In genomic region chr15:101398269-101398668, GRCm38 (mm10) we compare ENCODE assay signal across 34 mouse cellular contexts. TPM values are rescaled to one million over a fixed set of nuclear protein-coding genes. Genes with fewer than 3 reads are reported as not detected.
A peak's percentile ranks its signal among the peaks of the same experiment; 100 is the strongest.
DNase-seq lines count a peak whose midpoint lies in the region; ATAC-seq and TF ChIP-seq lines count a peak whose summit lies in the region.
"Had no signal": no experiment of that assay in that cellular context is flagged by ENCODE, and none has a peak within 500 bp of the region (broad histone marks: within the 10 kb centered on the region; RNA-seq: fewer than 3 reads in every experiment).

No protein-coding gene starts in this region.

- TF ChIP-seq CTCF in liver, adult 2 months (IDR thresholded peaks at IDR 0.05; ENCODE audit: low read depth, low read length) = no peak
- no peak for TF ChIP-seq CTCF in liver, postnatal 0 days (IDR thresholded peaks at IDR 0.05; ENCODE audit: low read depth)
- TF ChIP-seq CTCF in lung, adult 2 months (IDR thresholded peaks at IDR 0.05; ENCODE audit: insufficient read depth, low read length) = no peak

- peak; percentile 67 to 68 for DNase-seq in heart, adult 18-20 months
- peak; percentile 43 for DNase-seq in liver, adult 2 months (ENCODE audit: extremely low read depth, low read depth, low spot score)
- DNase-seq in liver, postnatal 0 days = no peak
- DNase-seq in lung, adult 2 months = peak; percentile 68
- DNase-seq in lung, postnatal 4 days = peak; percentile 55 to 70
- DNase-seq in frontal cortex, adult 2 months (ENCODE audit: extremely low spot score in 1 of 2, low spot score in 1 of 2) = no peak
- DNase-seq: adrenal gland, adult 2 months; B cell, adult 2 months; cerebellum, adult 11 months; cerebellum, postnatal 10 days; forebrain, postnatal 0 days; thymus, adult 2 months; thymus, postnatal 4 days had no signal

- no peaks in the 10 kb centered on the region for H3K79me2 ChIP-seq in liver, adult 2 months (ENCODE audit: control insufficient read depth, insufficient read depth, low read length)

- H3K27me3 ChIP-seq in heart, embryonic 12.5 days (replicated peaks) = 0 out of 2 replicates have a peak, but pooled peaks cover 6% of the 10 kb centered on the region
- no peaks in the 10 kb centered on the region for H3K27me3 ChIP-seq in liver, adult 2 months (ENCODE audit: control insufficient read depth, insufficient read depth, low read length)
- no peaks in the 10 kb centered on the region for H3K27me3 ChIP-seq in liver, postnatal 0 days (ENCODE audit: insufficient read depth, low read length)
- H3K27me3 ChIP-seq in midbrain, embryonic 16.5 days (ENCODE audit: control insufficient read depth, insufficient read depth, low read depth, low read length) = no peaks in the 10 kb centered on the region
- H3K27me3 ChIP-seq: heart, embryonic 15.5 days; hindbrain, embryonic 12.5 days; limb, embryonic 15.5 days; liver, embryonic 15.5 days; neural tube, embryonic 15.5 days had no signal

- no peak overlapping the region for H3K9ac ChIP-seq in heart, embryonic 12.5 days
- no peak overlapping the region for H3K9ac ChIP-seq in liver, adult 2 months (ENCODE audit: low read depth, low read length)
- no peak overlapping the region for H3K9ac ChIP-seq in liver, postnatal 0 days (replicated peaks)
- H3K9ac ChIP-seq in midbrain, embryonic 16.5 days (ENCODE audit: low read depth, low read length) = no peak overlapping the region
- H3K9ac ChIP-seq: forebrain, postnatal 0 days; heart, embryonic 15.5 days; hindbrain, embryonic 12.5 days; limb, embryonic 15.5 days; liver, embryonic 15.5 days; neural tube, embryonic 15.5 days had no signal

- no peak overlapping the region for H3K4me3 ChIP-seq in heart, embryonic 12.5 days
- no peak overlapping the region for H3K4me3 ChIP-seq in liver, adult 2 months (ENCODE audit: insufficient read depth, low read depth, low read length)
- no peak overlapping the region for H3K4me3 ChIP-seq in liver, postnatal 0 days (ENCODE audit: low read depth, low read length)
- no peak overlapping the region for H3K4me3 ChIP-seq in lung, adult 2 months (replicated peaks; ENCODE audit: extremely low read depth, low read depth, low read length)
- no peak overlapping the region for H3K4me3 ChIP-seq in midbrain, embryonic 16.5 days (ENCODE audit: low read depth, low read length)
- H3K4me3 ChIP-seq: embryonic facial prominence, embryonic 10.5 days; forebrain, embryonic 10.5 days; heart, embryonic 15.5 days; hindbrain, embryonic 12.5 days; layer of hippocampus, adult 2 months; limb, embryonic 15.5 days; liver, embryonic 15.5 days; midbrain, embryonic 10.5 days; neural tube, embryonic 15.5 days had no signal

- WGBS in heart, embryonic 12.5 days = 79% methylated on average over 8 of the region's 8 CpGs
- WGBS in liver, adult 2 months = 59% methylated on average over 8 of the region's 8 CpGs
- WGBS in liver, postnatal 0 days (ENCODE audit: insufficient replicate concordance) = 84% methylated on average over 8 of the region's 8 CpGs
- WGBS in lung, adult 2 months = 52% methylated on average over 8 of the region's 8 CpGs
- WGBS in midbrain, embryonic 16.5 days = 82% methylated on average over 8 of the region's 8 CpGs

- TF ChIP-seq EP300 in liver, postnatal 0 days (IDR thresholded peaks at IDR 0.05; ENCODE audit: low read depth) = no peak

- no peak for ATAC-seq in heart, embryonic 12.5 days (ENCODE audit: insufficient number of reproducible peaks, low FRiP score)
- ATAC-seq in liver, postnatal 0 days = no peak
- ATAC-seq in midbrain, embryonic 16.5 days = no peak
- ATAC-seq: forebrain, postnatal 0 days had no signal

- TF ChIP-seq POLR2A in liver, adult 2 months (IDR thresholded peaks at IDR 0.05; ENCODE audit: extremely low read depth, insufficient read depth, low read length) = no peak
- no peak for TF ChIP-seq POLR2A in lung, adult 2 months (IDR thresholded peaks at IDR 0.05; ENCODE audit: borderline replicate concordance, extremely low read depth, low read depth, low read length)

- no peak overlapping the region for H3K4me2 ChIP-seq in heart, embryonic 12.5 days
- H3K4me2 ChIP-seq in liver, postnatal 0 days (ENCODE audit: low read depth, low read length) = no peak overlapping the region
- no peak overlapping the region for H3K4me2 ChIP-seq in midbrain, embryonic 16.5 days (ENCODE audit: low read length)
- H3K4me2 ChIP-seq: heart, embryonic 15.5 days; hindbrain, embryonic 12.5 days; limb, embryonic 15.5 days; liver, embryonic 15.5 days; neural tube, embryonic 15.5 days had no signal

- H3K36me3 ChIP-seq in heart, embryonic 12.5 days = no peaks in the 10 kb centered on the region
- no peaks in the 10 kb centered on the region for H3K36me3 ChIP-seq in liver, adult 2 months (ENCODE audit: control insufficient read depth, insufficient read depth, low read length)
- no peaks in the 10 kb centered on the region for H3K36me3 ChIP-seq in liver, postnatal 0 days (replicated peaks; ENCODE audit: insufficient read depth, low read length)
- no peaks in the 10 kb centered on the region for H3K36me3 ChIP-seq in midbrain, embryonic 16.5 days (ENCODE audit: control insufficient read depth, insufficient read depth, low read length)
- H3K36me3 ChIP-seq: embryonic facial prominence, embryonic 10.5 days; forebrain, embryonic 10.5 days; G1E; heart, embryonic 15.5 days; hindbrain, embryonic 12.5 days; limb, embryonic 15.5 days; liver, embryonic 15.5 days; midbrain, embryonic 10.5 days; neural tube, embryonic 15.5 days had no signal

- H3K9me3 ChIP-seq in heart, embryonic 12.5 days (replicated peaks) = no peaks in the 10 kb centered on the region
- no peaks in the 10 kb centered on the region for H3K9me3 ChIP-seq in liver, postnatal 0 days (ENCODE audit: low read length)
- H3K9me3 ChIP-seq in midbrain, embryonic 16.5 days (replicated peaks; ENCODE audit: control insufficient read depth, low read length, poor library complexity, severe bottlenecking) = no peaks in the 10 kb centered on the region
- H3K9me3 ChIP-seq: embryonic facial prominence, embryonic 10.5 days; forebrain, embryonic 10.5 days; heart, embryonic 15.5 days; hindbrain, embryonic 12.5 days; limb, embryonic 15.5 days; liver, embryonic 15.5 days; midbrain, embryonic 10.5 days; neural tube, embryonic 15.5 days had no signal

- no peak overlapping the region for H3K27ac ChIP-seq in heart, embryonic 12.5 days (ENCODE audit: poor library complexity, severe bottlenecking)
- H3K27ac ChIP-seq in liver, adult 2 months (replicated peaks; ENCODE audit: insufficient read depth, low read depth, low read length) = no peak overlapping the region
- no peak overlapping the region for H3K27ac ChIP-seq in liver, postnatal 0 days (ENCODE audit: low read depth)
- H3K27ac ChIP-seq in midbrain, embryonic 16.5 days (ENCODE audit: low read length) = no peak overlapping the region
- H3K27ac ChIP-seq: embryonic facial prominence, embryonic 10.5 days; forebrain, embryonic 10.5 days; heart, embryonic 15.5 days; hindbrain, embryonic 12.5 days; layer of hippocampus, adult 2 months; limb, embryonic 15.5 days; liver, embryonic 15.5 days; midbrain, embryonic 10.5 days; neural tube, embryonic 15.5 days; stomach, postnatal 0 days had no signal

- H3K4me1 ChIP-seq in heart, embryonic 12.5 days (replicated peaks) = peaks cover 17% of the 10 kb centered on the region; the same call in 1 of the 2 replicates
- no peaks in the 10 kb centered on the region; the same call in 1 of the 2 replicates for H3K4me1 ChIP-seq in liver, adult 2 months (ENCODE audit: control insufficient read depth, insufficient read depth, low read length)
- no peaks in the 10 kb centered on the region for H3K4me1 ChIP-seq in liver, postnatal 0 days (ENCODE audit: insufficient read depth)
- no peaks in the 10 kb centered on the region; the same call in 1 of the 2 replicates for H3K4me1 ChIP-seq in lung, adult 2 months (ENCODE audit: control insufficient read depth, insufficient read depth, low read length)
- no peaks in the 10 kb centered on the region for H3K4me1 ChIP-seq in midbrain, embryonic 16.5 days (ENCODE audit: control insufficient read depth, insufficient read depth, low read length)
- H3K4me1 ChIP-seq: embryonic facial prominence, embryonic 10.5 days; forebrain, embryonic 10.5 days; hindbrain, embryonic 12.5 days; liver, embryonic 15.5 days had no signal

RNA-seq across cellular contexts. Expression of gene Krt7, which starts 12.6 kb away (rescaled TPM):
- 1 to 10 TPM; 1.9 to 4.1 TPM for total RNA-seq in heart, adult 18-20 months (2021)
- polyA plus RNA-seq in heart, embryonic 12.5 days (2016; fragmentation: Nextera tagmentation; extraction: Ambion mirVana) = 25.1 TPM in 2 replicates
- 0.20 and 0.37 TPM in 2 replicates for total RNA-seq in liver, adult 2 months (2014; rRNA removed)
- 0.29 and 0.31 TPM in 2 replicates for polyA plus RNA-seq in liver, adult 2 months (2012; rRNA removed)
- polyA plus RNA-seq in liver, postnatal 0 days (2015; fragmentation: Nextera tagmentation; extraction: Ambion mirVana) = 2.3 and 2.4 TPM in 2 replicates
- polyA plus RNA-seq in lung, adult 2 months (2012; rRNA removed) = 136 and 143 TPM in 2 replicates
- polyA plus RNA-seq in midbrain, embryonic 16.5 days (2015; fragmentation: Nextera tagmentation; extraction: Ambion mirVana) = 0.34 and 1.1 TPM in 2 replicates
- 0.34 and 1.0 TPM in 2 replicates for polyA plus RNA-seq in frontal cortex, adult 2 months (2012; rRNA removed)
- total RNA-seq: layer of hippocampus, adult 2 months; left cerebral cortex, adult 18-20 months had no signal

RNA-seq across cellular contexts. Expression of gene Krt80, which starts 28.3 kb away (rescaled TPM):
- total RNA-seq in heart, adult 18-20 months (2021) = 1 to 10 TPM; 2.0 to 3.2 TPM
- 7.0 and 7.5 TPM in 2 replicates for polyA plus RNA-seq in heart, embryonic 12.5 days (2016; fragmentation: Nextera tagmentation; extraction: Ambion mirVana)
- total RNA-seq in liver, adult 2 months (2014; rRNA removed) = 0.07 and 0.09 TPM in 2 replicates
- polyA plus RNA-seq in liver, adult 2 months (2012; rRNA removed) = 0.15 and 0.46 TPM in 2 replicates
- polyA plus RNA-seq in liver, postnatal 0 days (2015; fragmentation: Nextera tagmentation; extraction: Ambion mirVana) = 0.31 and 0.38 TPM in 2 replicates
- 130 and 155 TPM in 2 replicates for polyA plus RNA-seq in lung, adult 2 months (2012; rRNA removed)
- 0.10 TPM in 2 replicates for polyA plus RNA-seq in midbrain, embryonic 16.5 days (2015; fragmentation: Nextera tagmentation; extraction: Ambion mirVana)
- 2.0 and 3.3 TPM in 2 replicates for polyA plus RNA-seq in frontal cortex, adult 2 months (2012; rRNA removed)
- total RNA-seq: CH12.LX had no signal
- polyA plus RNA-seq: G1E had no signal

RNA-seq across cellular contexts. Expression of gene Krt87, which starts 40.3 kb away (rescaled TPM):
- not detected for total RNA-seq in heart, adult 18-20 months (2021)
- polyA plus RNA-seq in heart, embryonic 12.5 days (2016; fragmentation: Nextera tagmentation; extraction: Ambion mirVana) = not detected in 2 replicates
- total RNA-seq in liver, adult 2 months (2014; rRNA removed) = not detected in 2 replicates
- polyA plus RNA-seq in liver, adult 2 months (2012; rRNA removed) = not detected in 2 replicates
- not detected in 2 replicates for polyA plus RNA-seq in liver, postnatal 0 days (2015; fragmentation: Nextera tagmentation; extraction: Ambion mirVana)
- polyA plus RNA-seq in lung, adult 2 months (2012; rRNA removed) = 0.24 and 0.44 TPM in 2 replicates
- polyA plus RNA-seq in midbrain, embryonic 16.5 days (2015; fragmentation: Nextera tagmentation; extraction: Ambion mirVana) = 0.35 and 0.70 TPM in 2 replicates
- 0.10 and 0.13 TPM in 2 replicates for polyA plus RNA-seq in frontal cortex, adult 2 months (2012; rRNA removed)
- total RNA-seq: adrenal gland, adult 2 months; adrenal gland, postnatal 4 days; G1E had no signal
- polyA plus RNA-seq: adrenal gland, adult 2 months; cortical plate, adult 2 months; G1E; heart, embryonic 15.5 days; liver, embryonic 15.5 days; midbrain, embryonic 10.5 days had no signal

RNA-seq across cellular contexts. Expression of gene Krt88, which starts 49.3 kb away (rescaled TPM):
- not detected for total RNA-seq in heart, adult 18-20 months (2021)
- polyA plus RNA-seq in heart, embryonic 12.5 days (2016; fragmentation: Nextera tagmentation; extraction: Ambion mirVana) = not detected in 2 replicates
- not detected in 2 replicates for total RNA-seq in liver, adult 2 months (2014; rRNA removed)
- polyA plus RNA-seq in liver, adult 2 months (2012; rRNA removed) = not detected in 2 replicates
- polyA plus RNA-seq in liver, postnatal 0 days (2015; fragmentation: Nextera tagmentation; extraction: Ambion mirVana) = not detected in 2 replicates
- polyA plus RNA-seq in lung, adult 2 months (2012; rRNA removed) = not detected in 2 replicates
- polyA plus RNA-seq in midbrain, embryonic 16.5 days (2015; fragmentation: Nextera tagmentation; extraction: Ambion mirVana) = not detected in 2 replicates
- not detected in 2 replicates for polyA plus RNA-seq in frontal cortex, adult 2 months (2012; rRNA removed)
- total RNA-seq: adrenal gland, adult 2 months; adrenal gland, postnatal 4 days; CH12.LX; forebrain, postnatal 0 days; G1E; gastrocnemius, postnatal 4 days; layer of hippocampus, adult 2 months; left cerebral cortex, adult 18-20 months; left cerebral cortex, postnatal 36 days had no signal
- polyA plus RNA-seq: adrenal gland, adult 2 months; embryonic facial prominence, embryonic 10.5 days; forebrain, embryonic 10.5 days; forebrain, postnatal 0 days; G1E; heart, embryonic 15.5 days; hindbrain, embryonic 12.5 days; intestine, postnatal 0 days; limb, embryonic 15.5 days; liver, embryonic 15.5 days; midbrain, embryonic 10.5 days; neural tube, embryonic 15.5 days; small intestine, adult 2 months; stomach, postnatal 0 days; thymus, adult 2 months had no signal

Comparison
In these comparisons a context has a peak if more than half of its experiments do, and no peak if none do; other contexts are left out.
1. DNase-seq: peak in heart, adult 18-20 months (2 of 2), liver, adult 2 months (single experiment), lung, adult 2 months (single experiment) and lung, postnatal 4 days (2 of 2); none in liver, postnatal 0 days (single experiment) and frontal cortex, adult 2 months (0 of 2).
2. RNA of gene Krt80, which starts 28.3 kb away (polyA plus RNA-seq): 130 to 155 TPM in lung, adult 2 months; 7.0 to 7.5 TPM in heart, embryonic 12.5 days, 2.0 to 3.3 TPM in frontal cortex, adult 2 months, 0.15 to 0.46 TPM in liver, adult 2 months, 0.31 to 0.38 TPM in liver, postnatal 0 days and 0.10 TPM in midbrain, embryonic 16.5 days; every median in the first group is over 10 times any median in the second.